Mouse (Mus musculus) midbrain, embryonic 13.5 days (tissue): Measurements from ENCODE around the gene Acot12. TPM values are rescaled to one million over a fixed set of nuclear protein-coding genes. Genes with fewer than 3 reads are reported as not detected.
"Not testable (repeated sequence)": the region's sequence is repeated elsewhere in the genome, so short reads cannot be mapped to it uniquely, and the experiment has no call there.

ENCODE experiments used
- ATAC-seq: fragments of 200-750 bp; cut with Nextera tagmentation; 2 replicates; pipeline ENCODE4 v1.8.0; 2017; ENCODE audit warnings: mild to moderate bottlenecking, moderate TSS enrichment, moderate library complexity
- H3K27ac ChIP-seq: fragments of 300-500 bp; sonication (generic); 2 replicates; pipeline ENCODE4 v1.5.1; 2015; ENCODE audit warnings: inconsistent platforms, mild to moderate bottlenecking, moderate library complexity
- H3K27me3 ChIP-seq: fragments of 300-500 bp; sonication (generic); 2 replicates; pipeline ENCODE4 v1.6.1; 2015; ENCODE audit warnings: mild to moderate bottlenecking, inconsistent platforms
- H3K36me3 ChIP-seq: fragments of 300-500 bp; sonication (generic); 2 replicates; pipeline ENCODE4 v1.6.1; 2015; ENCODE audit warnings: mild to moderate bottlenecking, inconsistent platforms
- H3K4me1 ChIP-seq: fragments of 300-500 bp; sonication (generic); replicated peaks from 2 replicates; pipeline ENCODE4 v1.6.1; 2015; ENCODE audit warnings: inconsistent platforms
- H3K4me2 ChIP-seq: fragments of 300-500 bp; sonication (generic); replicated peaks from 2 replicates; pipeline ENCODE4 v1.6.1; 2015; ENCODE audit warnings: moderate library complexity, mild to moderate bottlenecking, inconsistent platforms
- H3K4me3 ChIP-seq: fragments of 300-500 bp; sonication (generic); replicated peaks from 2 replicates; pipeline ENCODE4 v1.5.1; 2015; ENCODE audit warnings: mild to moderate bottlenecking, inconsistent platforms
- H3K9ac ChIP-seq: fragments of 300-500 bp; sonication (generic); replicated peaks from 2 replicates; pipeline ENCODE4 v1.6.1; 2015; ENCODE audit warnings: mild to moderate bottlenecking, inconsistent platforms
- H3K9me3 ChIP-seq: fragments of 300-500 bp; sonication (generic); 2 replicates; pipeline ENCODE4 v1.6.1; 2016; ENCODE audit warnings: mild to moderate bottlenecking, inconsistent platforms
- WGBS: fragments of 180-500 bp; shearing (Covaris S2); methylation state at CpG from one replicate; pipeline ENCODE4 v1.1.7; 2015; 5-methylcytosine and 5-hydroxymethylcytosine counted together
- polyA plus RNA-seq: library from polyadenylated mRNA; unstranded; fragments of >200 nt; fragmentation: Nextera tagmentation; extraction: Ambion mirVana; gene quantifications from 2 replicates; pipeline ENCODE4 v1.2.1, GENCODE M21; 2015

The Acot12 gene
- polyA plus RNA-seq, 1 experiment from 2014 or later = not detected

DNA sequence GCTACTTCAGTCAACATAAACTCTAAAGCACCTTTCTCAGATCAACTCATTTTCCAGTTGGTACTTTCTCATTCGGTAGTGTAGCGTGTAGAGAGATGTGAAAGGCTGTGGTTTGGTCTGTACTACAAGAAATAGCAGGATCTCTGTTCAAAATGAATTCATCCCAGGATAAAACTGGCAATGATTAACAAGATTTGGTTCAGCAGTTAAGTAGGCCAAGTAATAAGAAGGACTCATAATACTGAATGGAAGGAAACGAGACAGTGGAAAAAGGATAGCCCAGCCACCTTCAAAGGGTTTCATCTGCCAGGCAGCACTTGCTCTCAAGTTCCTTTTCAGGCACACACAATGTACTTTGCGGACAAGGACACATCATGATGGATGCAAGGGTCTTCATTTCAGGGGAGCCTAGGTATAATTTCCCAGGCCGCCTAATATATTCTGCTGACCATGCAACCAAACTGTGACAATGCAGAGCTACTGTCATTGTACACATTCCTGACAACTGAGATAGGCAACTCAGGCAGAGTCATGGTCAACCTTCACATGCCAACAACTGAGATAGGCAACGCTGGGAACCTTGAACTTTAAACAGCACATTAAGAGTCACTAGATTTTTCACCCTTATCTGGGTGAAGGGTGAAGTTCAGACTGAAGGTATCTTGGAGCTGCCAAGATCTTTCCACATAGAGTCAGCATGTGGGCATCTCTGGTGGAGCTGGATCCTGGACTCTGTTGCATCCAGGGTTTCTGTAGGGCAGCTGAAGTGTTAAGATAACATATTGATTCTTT lies 20.5 kb downstream of the Acot12 start:
- no peak overlapping the region for H3K4me2 ChIP-seq
- H3K4me1 ChIP-seq = no peaks in the 10 kb centered on the region
- no peaks in the 10 kb centered on the region for H3K36me3 ChIP-seq
- no peak overlapping the region for H3K4me3 ChIP-seq
- H3K9me3 ChIP-seq = no peaks in the 10 kb centered on the region
- H3K27me3 ChIP-seq = no peaks in the 10 kb centered on the region
- WGBS = 94% methylated on average over 6 of the region's 6 CpGs
- no peak for ATAC-seq
- H3K27ac ChIP-seq = no peak overlapping the region
- H3K9ac ChIP-seq = no peak overlapping the region

DNA sequence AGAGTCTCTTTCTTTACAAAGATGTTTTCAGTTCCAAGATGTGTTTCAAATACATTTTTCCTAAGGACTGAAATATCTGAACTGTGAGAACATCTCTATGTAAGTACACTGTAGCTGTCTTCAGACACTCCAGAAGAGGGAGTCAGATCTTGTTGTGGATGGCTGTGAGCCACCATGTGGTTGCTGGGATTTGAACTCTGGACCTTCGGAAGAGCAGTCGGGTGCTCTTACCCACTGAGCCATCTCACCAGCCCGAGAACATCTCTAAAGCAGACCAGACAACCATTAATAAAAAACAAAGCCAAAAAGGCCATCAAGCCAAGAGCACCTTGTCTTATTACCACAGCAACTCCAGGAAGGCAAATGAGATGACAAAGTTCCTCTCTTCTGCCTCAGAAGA lies 22.3 kb downstream of the Acot12 start:
- not testable (repeated sequence) for ATAC-seq, H3K4me3 ChIP-seq, H3K36me3 ChIP-seq, H3K27ac ChIP-seq, H3K9ac ChIP-seq, H3K27me3 ChIP-seq, H3K9me3 ChIP-seq, H3K4me1 ChIP-seq, H3K4me2 ChIP-seq
- WGBS = 89% methylated on average over 3 of the region's 3 CpGs

DNA sequence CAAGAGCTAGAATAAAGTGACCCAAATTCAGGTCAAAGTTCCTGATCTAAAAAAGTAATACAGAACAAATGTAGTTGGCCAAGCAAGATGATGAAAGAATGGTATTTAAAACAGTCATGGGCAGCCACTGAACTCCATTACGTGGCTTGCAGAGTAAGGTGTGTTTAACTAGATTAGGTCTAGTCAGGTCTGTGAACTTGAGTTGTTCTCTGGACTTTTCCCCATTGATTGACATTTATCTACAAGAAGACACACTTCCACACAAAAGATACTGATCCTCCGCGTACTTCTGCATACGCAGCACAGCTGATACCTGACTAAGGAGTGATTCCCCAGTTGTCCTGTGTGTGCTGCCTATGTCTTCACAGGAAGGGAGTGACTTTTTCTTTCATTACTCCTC lies 24.3 kb downstream of the Acot12 start:
- Histone ChIP-seq H3K27me3 (no peaks in the 10 kb centered on the region), H3K4me3 (no peak overlapping the region), H3K36me3 (no peaks in the 10 kb centered on the region), H3K4me2 (no peak overlapping the region), H3K4me1 (no peaks in the 10 kb centered on the region), H3K9ac (no peak overlapping the region), H3K27ac (no peak overlapping the region), H3K9me3 (no peaks in the 10 kb centered on the region)
- WGBS = 92% methylated on average over 4 of the region's 4 CpGs
- ATAC-seq = no peak

DNA sequence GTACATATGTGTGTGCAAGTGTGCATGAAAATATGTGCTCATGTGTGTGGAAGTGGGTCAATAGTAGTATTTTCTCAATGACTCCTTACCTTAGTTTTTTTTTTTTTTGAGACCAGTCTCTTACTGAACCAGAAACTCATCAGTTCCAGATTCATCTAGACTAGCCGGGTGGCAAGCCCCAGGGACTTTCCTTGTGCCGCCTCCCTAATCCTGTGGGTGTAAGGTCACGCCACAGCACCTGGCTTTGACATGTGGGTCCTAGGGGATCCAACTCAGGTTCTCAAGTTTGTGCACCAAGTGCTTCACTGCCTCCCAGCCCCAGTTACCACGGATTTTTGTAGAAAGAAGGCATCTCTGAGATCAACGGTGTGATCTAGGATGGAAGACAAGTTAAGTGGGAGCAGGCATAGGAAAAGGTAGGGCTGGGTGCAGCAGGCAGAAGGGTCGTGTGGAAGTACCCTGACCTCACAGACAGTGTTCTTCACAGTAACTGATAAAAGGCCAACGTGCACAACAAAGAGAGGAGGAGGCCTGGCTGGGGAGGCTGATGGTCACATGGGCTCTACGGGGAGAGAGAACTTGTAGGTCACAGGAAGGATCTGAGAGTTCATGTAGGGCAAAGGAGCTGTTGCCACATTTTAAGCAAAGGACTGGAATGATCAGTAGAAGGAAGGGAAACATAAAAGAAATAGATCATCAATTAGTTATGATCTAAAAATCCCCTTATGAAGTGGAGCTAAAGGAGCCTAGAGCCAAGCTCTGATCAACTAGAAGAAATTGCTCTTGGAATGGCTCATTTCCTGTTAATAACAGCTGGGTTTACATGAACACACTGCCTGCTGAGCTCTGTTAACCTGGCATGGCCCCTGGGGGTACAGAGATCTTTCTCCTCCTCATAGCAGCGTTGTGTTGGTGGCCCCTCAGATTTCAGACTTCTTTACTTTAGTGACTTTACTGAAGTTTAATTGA lies 27.7 kb downstream of the Acot12 start:
- Histone ChIP-seq H3K36me3 (no peaks in the 10 kb centered on the region), H3K9ac (no peak overlapping the region), H3K4me3 (no peak overlapping the region), H3K27ac (no peak overlapping the region), H3K9me3 (no peaks in the 10 kb centered on the region), H3K4me2 (no peak overlapping the region), H3K4me1 (no peaks in the 10 kb centered on the region), H3K27me3 (no peaks in the 10 kb centered on the region)
- 80% methylated on average over 9 of the region's 9 CpGs for WGBS
- no peak for ATAC-seq

DNA sequence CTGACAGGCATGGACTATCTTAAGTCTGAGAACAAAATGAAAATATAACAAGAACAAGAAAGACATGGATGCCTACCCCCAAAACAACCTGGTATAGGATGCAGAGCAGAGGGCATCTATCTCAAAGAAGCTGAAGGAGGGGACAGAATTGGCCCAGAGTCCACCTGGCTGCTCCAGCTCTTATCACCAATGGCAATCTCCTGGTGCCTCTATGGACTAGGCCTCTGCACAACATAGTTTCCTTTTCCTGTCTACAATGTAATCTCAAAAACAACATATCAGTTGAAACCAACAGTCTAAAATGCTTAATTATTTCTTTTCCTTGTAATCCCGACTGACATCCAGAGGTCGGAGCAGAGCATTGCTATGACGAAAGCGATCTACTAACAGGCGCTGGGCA lies 36.8 kb downstream of the Acot12 start:
- no peak overlapping the region for H3K4me2 ChIP-seq
- H3K36me3 ChIP-seq = no peaks in the 10 kb centered on the region
- no peaks in the 10 kb centered on the region for H3K9me3 ChIP-seq
- H3K27me3 ChIP-seq = no peaks in the 10 kb centered on the region
- no peak overlapping the region for H3K9ac ChIP-seq
- no peak overlapping the region for H3K4me3 ChIP-seq
- no peak overlapping the region for H3K27ac ChIP-seq
- WGBS = 93% methylated on average over 5 of the region's 5 CpGs
- no peak for ATAC-seq
- no peaks in the 10 kb centered on the region for H3K4me1 ChIP-seq

DNA sequence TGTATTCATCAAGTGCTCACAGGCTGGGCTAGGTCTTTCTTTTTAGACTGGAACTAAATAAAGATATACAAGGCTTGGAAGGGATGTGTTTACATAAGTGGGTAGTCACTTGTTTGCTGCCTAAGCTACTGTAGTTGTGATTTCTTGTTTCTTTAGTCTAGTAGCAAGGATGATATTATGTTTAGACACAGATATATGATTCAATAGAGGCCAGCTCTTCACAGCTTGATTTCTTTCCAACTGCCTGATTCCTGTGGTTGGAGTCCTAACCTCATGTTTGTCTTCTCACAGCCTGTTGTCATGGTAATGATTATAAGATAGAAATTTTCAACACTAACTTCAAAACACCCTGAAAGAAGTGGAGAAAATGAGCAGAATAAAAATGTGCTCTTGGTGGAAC lies 38.6 kb downstream of the Acot12 start:
- Histone ChIP-seq H3K4me3 (no peak overlapping the region), H3K4me1 (no peaks in the 10 kb centered on the region), H3K9me3 (no peaks in the 10 kb centered on the region), H3K4me2 (no peak overlapping the region), H3K27ac (no peak overlapping the region), H3K36me3 (no peaks in the 10 kb centered on the region), H3K9ac (no peak overlapping the region), H3K27me3 (no peaks in the 10 kb centered on the region)
- ATAC-seq = no peak

DNA sequence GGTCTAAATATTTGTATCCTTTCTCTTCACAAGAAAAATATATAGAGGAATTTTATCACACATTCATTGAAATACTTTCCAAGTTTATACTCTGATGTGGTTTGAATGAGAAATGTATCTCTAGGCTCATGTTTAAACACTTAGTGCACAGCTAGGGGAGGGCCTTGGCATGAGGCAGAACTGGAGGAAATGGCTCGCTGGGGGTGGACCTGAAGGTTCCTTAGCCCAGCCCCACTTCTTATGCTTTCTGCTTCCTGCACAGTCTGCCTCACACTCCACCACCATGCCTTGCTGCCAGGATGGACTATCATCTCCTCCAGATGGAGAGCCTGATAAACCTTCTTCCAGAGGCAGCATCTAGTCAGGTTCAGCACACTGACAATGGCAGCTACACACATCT lies 50.7 kb downstream of the Acot12 start:
- Histone ChIP-seq H3K4me1 (no peaks in the 10 kb centered on the region), H3K9ac (no peak overlapping the region), H3K9me3 (no peaks in the 10 kb centered on the region), H3K4me2 (no peak overlapping the region), H3K27ac (no peak overlapping the region), H3K27me3 (no peaks in the 10 kb centered on the region), H3K4me3 (no peak overlapping the region), H3K36me3 (peaks cover 32% of the 10 kb centered on the region)
- 87% methylated on average over 1 of the region's 1 CpGs for WGBS
- ATAC-seq = no peak

DNA sequence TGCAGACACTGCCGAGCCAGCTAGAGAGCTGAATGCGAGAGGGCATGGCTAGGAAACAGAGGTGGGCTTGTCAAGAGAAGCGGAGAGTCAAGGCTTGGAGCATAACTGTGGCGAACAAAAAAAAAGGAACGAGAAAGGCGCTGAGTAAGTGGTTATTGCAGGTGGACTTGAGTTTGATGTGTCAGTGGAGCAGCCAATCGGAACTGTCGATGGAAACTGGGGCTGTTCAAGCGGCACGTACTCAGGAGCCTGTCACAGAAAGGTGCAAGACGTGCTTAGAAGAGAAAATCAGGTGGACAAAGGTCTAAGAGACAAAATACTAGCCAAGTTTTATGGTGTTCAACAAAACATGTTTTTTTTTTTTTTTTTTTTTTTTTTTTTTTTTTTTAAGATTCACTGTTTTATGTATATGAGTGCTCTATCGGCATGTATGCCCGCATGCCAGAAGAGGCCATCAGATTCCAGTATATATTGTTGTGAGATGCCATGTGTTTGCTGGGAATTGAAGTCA lies 53.7 kb downstream of the Acot12 start:
- ATAC-seq = no peak
- H3K27me3 ChIP-seq = no peaks in the 10 kb centered on the region
- no peaks in the 10 kb centered on the region for H3K4me1 ChIP-seq
- WGBS = 95% methylated on average over 13 of the region's 13 CpGs
- no peak overlapping the region for H3K4me2 ChIP-seq
- no peak overlapping the region for H3K27ac ChIP-seq
- peaks cover 61% of the 10 kb centered on the region for H3K36me3 ChIP-seq
- H3K9ac ChIP-seq = no peak overlapping the region
- no peak overlapping the region for H3K4me3 ChIP-seq
- no peaks in the 10 kb centered on the region for H3K9me3 ChIP-seq

DNA sequence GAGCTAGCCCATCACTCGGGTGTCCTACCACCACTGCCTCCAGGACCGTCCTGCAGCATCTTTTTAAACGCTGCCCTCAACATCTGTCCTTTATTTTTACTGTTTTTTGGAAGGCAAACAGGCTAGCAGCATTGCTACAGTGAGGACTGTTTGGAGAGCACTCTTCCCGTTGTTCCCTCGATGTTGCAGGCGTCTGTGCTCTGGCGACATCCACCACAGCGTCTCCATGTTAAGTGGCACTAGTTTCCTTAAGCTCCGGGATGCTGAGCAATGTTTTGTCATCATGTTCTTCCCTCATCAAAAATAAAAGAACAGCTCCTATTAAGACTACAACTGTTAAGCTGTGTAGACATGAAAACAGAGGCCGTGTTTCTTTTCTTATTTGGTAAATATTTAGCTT lies 54.3 kb downstream of the Acot12 start:
- no peak for ATAC-seq
- peaks cover 67% of the 10 kb centered on the region for H3K36me3 ChIP-seq
- no peak overlapping the region for H3K4me2 ChIP-seq
- no peaks in the 10 kb centered on the region for H3K4me1 ChIP-seq
- H3K9me3 ChIP-seq = no peaks in the 10 kb centered on the region
- no peak overlapping the region for H3K27ac ChIP-seq
- no peak overlapping the region for H3K9ac ChIP-seq
- 93% methylated on average over 10 of the region's 10 CpGs for WGBS
- H3K4me3 ChIP-seq = no peak overlapping the region
- no peaks in the 10 kb centered on the region for H3K27me3 ChIP-seq

DNA sequence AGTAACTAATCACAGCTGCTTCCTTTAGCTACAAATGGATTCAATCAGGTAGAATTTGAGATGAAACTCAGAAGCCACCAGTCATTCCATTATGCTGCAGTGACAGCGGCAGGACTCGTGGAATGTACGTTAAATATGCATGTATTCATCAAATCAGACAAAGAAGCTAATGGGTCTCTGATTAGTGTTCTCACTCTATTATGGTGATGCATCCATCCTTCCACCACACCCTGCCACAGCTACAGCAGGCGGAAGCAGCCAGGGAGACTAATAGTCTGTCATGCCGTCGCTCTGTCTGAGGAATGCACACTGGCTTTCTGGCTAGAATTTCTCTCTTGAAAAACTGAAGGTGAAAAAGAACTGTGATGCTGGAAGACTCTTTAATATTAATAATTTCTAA lies 54.7 kb downstream of the Acot12 start:
- Histone ChIP-seq H3K27ac (no peak overlapping the region), H3K9ac (no peak overlapping the region), H3K4me1 (no peaks in the 10 kb centered on the region), H3K27me3 (no peaks in the 10 kb centered on the region), H3K4me2 (no peak overlapping the region), H3K4me3 (no peak overlapping the region), H3K36me3 (peaks cover 71% of the 10 kb centered on the region), H3K9me3 (no peaks in the 10 kb centered on the region)
- WGBS = 88% methylated on average over 6 of the region's 6 CpGs
- ATAC-seq = no peak

DNA sequence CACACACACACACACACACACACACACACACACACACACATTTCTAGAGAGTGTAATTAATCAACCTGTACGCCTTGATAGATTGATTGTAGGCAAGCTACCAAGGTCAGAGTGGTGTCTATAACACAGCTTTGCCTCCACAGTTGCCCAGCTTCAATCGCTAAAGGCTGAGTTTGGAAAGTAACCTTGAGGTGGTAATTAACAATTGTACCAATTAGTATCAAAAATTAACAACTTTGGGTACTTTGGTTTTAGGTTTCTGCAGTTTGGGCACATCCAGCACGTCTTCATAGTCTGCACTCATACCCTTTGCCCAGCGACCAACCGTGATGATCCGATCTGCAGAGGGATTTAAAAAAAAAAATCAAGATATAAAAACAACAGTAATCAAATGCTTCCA lies 55.6 kb downstream of the Acot12 start:
- no peak for ATAC-seq
- H3K4me2 ChIP-seq = no peak overlapping the region
- WGBS = 95% methylated on average over 6 of the region's 6 CpGs
- H3K9me3 ChIP-seq = no peaks in the 10 kb centered on the region
- no peaks in the 10 kb centered on the region for H3K27me3 ChIP-seq
- no peak overlapping the region for H3K27ac ChIP-seq
- H3K36me3 ChIP-seq = peaks cover 80% of the 10 kb centered on the region
- H3K4me3 ChIP-seq = no peak overlapping the region
- no peak overlapping the region for H3K9ac ChIP-seq
- no peaks in the 10 kb centered on the region for H3K4me1 ChIP-seq

DNA sequence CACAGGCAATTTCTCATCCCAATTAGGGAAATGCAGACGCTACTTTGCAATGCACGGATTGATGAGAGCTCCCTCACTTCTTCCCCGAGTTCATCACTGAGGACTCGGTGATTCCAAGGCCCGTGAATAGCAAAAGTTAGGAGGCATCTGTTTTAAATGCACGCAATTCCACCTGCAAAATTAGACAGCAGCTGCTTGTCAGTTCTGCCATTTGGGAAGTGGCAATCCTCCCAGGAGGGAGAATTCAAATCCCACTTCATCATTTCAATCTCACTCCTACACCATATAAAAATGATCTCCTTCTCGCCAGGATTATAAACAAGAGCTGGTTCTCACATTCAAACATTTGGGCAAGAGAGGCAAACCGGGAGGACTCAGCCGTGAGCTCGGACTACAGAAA lies 56.1 kb downstream of the Acot12 start:
- no peaks in the 10 kb centered on the region for H3K4me1 ChIP-seq
- H3K4me2 ChIP-seq = no peak overlapping the region
- peaks cover 81% of the 10 kb centered on the region for H3K36me3 ChIP-seq
- H3K9me3 ChIP-seq = no peaks in the 10 kb centered on the region
- ATAC-seq = no peak
- no peak overlapping the region for H3K9ac ChIP-seq
- H3K27ac ChIP-seq = no peak overlapping the region
- WGBS = 93% methylated on average over 10 of the region's 10 CpGs
- H3K4me3 ChIP-seq = no peak overlapping the region
- H3K27me3 ChIP-seq = no peaks in the 10 kb centered on the region
